24 mouse cellular contexts compared by ENCODE assay signal in genomic region chr5:96183987-96184386, GRCm38 (mm10).
"Had no signal": no experiment of that assay in that cellular context is flagged by ENCODE, and none has a peak within 500 bp of the region (broad histone marks: within the 10 kb centered on the region; RNA-seq: fewer than 3 reads in every experiment).

No protein-coding gene starts in this region.

- H3K27ac ChIP-seq: heart, embryonic 13.5 days; hindbrain, embryonic 12.5 days; hindbrain, embryonic 14.5 days; intestine, embryonic 15.5 days; layer of hippocampus, adult 2 months; left cerebral cortex, adult 2 months; limb, embryonic 10.5 days; limb, embryonic 12.5 days; liver, embryonic 13.5 days; liver, embryonic 15.5 days had no signal

- H3K9ac ChIP-seq: forebrain, postnatal 0 days; heart, embryonic 13.5 days; hindbrain, embryonic 12.5 days; hindbrain, embryonic 14.5 days; intestine, embryonic 15.5 days; limb, embryonic 12.5 days; liver, embryonic 13.5 days; liver, embryonic 15.5 days; liver, postnatal 0 days had no signal

- H3K27me3 ChIP-seq: heart, embryonic 13.5 days; hindbrain, embryonic 12.5 days; intestine, embryonic 15.5 days; limb, embryonic 12.5 days; liver, embryonic 13.5 days; liver, embryonic 15.5 days had no signal

- H3K36me3 ChIP-seq: heart, embryonic 13.5 days; hindbrain, embryonic 12.5 days; intestine, embryonic 15.5 days; limb, embryonic 10.5 days; limb, embryonic 12.5 days; liver, embryonic 13.5 days; liver, embryonic 15.5 days had no signal

- H3K9me3 ChIP-seq: heart, embryonic 13.5 days; hindbrain, embryonic 12.5 days; intestine, embryonic 15.5 days; limb, embryonic 10.5 days; limb, embryonic 12.5 days; liver, embryonic 13.5 days; liver, embryonic 15.5 days had no signal

- H3K4me1 ChIP-seq: hindbrain, embryonic 12.5 days; intestine, embryonic 15.5 days; limb, embryonic 10.5 days; limb, embryonic 12.5 days; liver, embryonic 13.5 days; liver, embryonic 15.5 days had no signal

- H3K4me2 ChIP-seq: heart, embryonic 13.5 days; hindbrain, embryonic 12.5 days; hindbrain, embryonic 14.5 days; intestine, embryonic 15.5 days; limb, embryonic 12.5 days; liver, embryonic 11.5 days; liver, embryonic 13.5 days; liver, embryonic 15.5 days had no signal

- H3K4me3 ChIP-seq: heart, embryonic 13.5 days; hindbrain, embryonic 12.5 days; intestine, embryonic 15.5 days; layer of hippocampus, adult 2 months; left cerebral cortex, adult 2 months; limb, embryonic 10.5 days; limb, embryonic 12.5 days; liver, embryonic 13.5 days; liver, embryonic 15.5 days had no signal

- DNase-seq: forebrain, postnatal 0 days; gastrocnemius, postnatal 14 days; gastrocnemius, postnatal 36 days; kidney, adult 18-20 months; kidney, adult 8-10 months; kidney, postnatal 10 days; kidney, postnatal 25 days; kidney, postnatal 4 days; liver; liver, embryonic 13.5 days; liver, postnatal 0 days had no signal

- ATAC-seq: forebrain, postnatal 0 days; hindbrain, embryonic 16.5 days; inflammation-experienced regulatory T-cells, adult 6 months; intestine, embryonic 15.5 days; intestine, postnatal 0 days; liver, postnatal 0 days had no signal
